Comparison of ENCODE assay signal across 9 mouse cellular contexts in genomic region chr5:105918289-105918688, GRCm38 (mm10). TPM values are rescaled to one million over a fixed set of nuclear protein-coding genes. Genes with fewer than 3 reads are reported as not detected.
DNase-seq lines count a peak whose midpoint lies in the region; ATAC-seq and TF ChIP-seq lines count a peak whose summit lies in the region.
"Had no signal": no experiment of that assay in that cellular context is flagged by ENCODE, and none has a peak within 500 bp of the region (broad histone marks: within the 10 kb centered on the region; RNA-seq: fewer than 3 reads in every experiment).

No protein-coding gene starts in this region.

- POLR2A ChIA-PET in Patski (lab: Charles Lee): interaction anchor here (0.6 kb wide), 1 partner anchor 777 kb away, joined by 3 read pairs; no protein-coding TSS in a partner anchor

- no peaks in the 10 kb centered on the region for H3K9me3 ChIP-seq in hindbrain, postnatal 0 days (ENCODE audit: low read length)
- H3K9me3 ChIP-seq in hindbrain, embryonic 12.5 days (replicated peaks): no peaks in the 10 kb centered on the region
- no peaks in the 10 kb centered on the region for H3K9me3 ChIP-seq in liver, postnatal 0 days (ENCODE audit: low read length)
- H3K9me3 ChIP-seq: lung, embryonic 15.5 days had no signal

- H3K27me3 ChIP-seq in hindbrain, postnatal 0 days (ENCODE audit: insufficient read depth, low read length): no peaks in the 10 kb centered on the region
- no peaks in the 10 kb centered on the region for H3K27me3 ChIP-seq in hindbrain, embryonic 12.5 days
- H3K27me3 ChIP-seq in Patski: no peaks in the 10 kb centered on the region
- H3K27me3 ChIP-seq in liver, postnatal 0 days (ENCODE audit: insufficient read depth, low read length): no peaks in the 10 kb centered on the region
- H3K27me3 ChIP-seq: lung, embryonic 15.5 days had no signal

- no peak for TF ChIP-seq EP300 in liver, postnatal 0 days (IDR thresholded peaks at IDR 0.05; ENCODE audit: low read depth)

- 83% methylated on average over 6 of the region's 6 CpGs for WGBS in hindbrain, postnatal 0 days
- WGBS in hindbrain, embryonic 12.5 days: 87% methylated on average over 6 of the region's 6 CpGs
- WGBS in liver, postnatal 0 days (ENCODE audit: insufficient replicate concordance): 76% methylated on average over 6 of the region's 6 CpGs

- H3K36me3 ChIP-seq in hindbrain, postnatal 0 days (ENCODE audit: insufficient read depth, low read length): peaks cover 19% of the 10 kb centered on the region
- H3K36me3 ChIP-seq in hindbrain, embryonic 12.5 days: peaks cover 46% of the 10 kb centered on the region
- peaks cover 19% of the 10 kb centered on the region for H3K36me3 ChIP-seq in liver, postnatal 0 days (replicated peaks; ENCODE audit: insufficient read depth, low read length)

- DNase-seq in hindbrain, postnatal 0 days (ENCODE audit: low spot score): peak; percentile 23
- DNase-seq in A20 (ENCODE audit: low read depth, low spot score) (peak; percentile 23), Patski (ENCODE audit: low read depth, low spot score) (no peak)
- DNase-seq in liver, postnatal 0 days: peak; percentile 41
- no peak for DNase-seq in layer of hippocampus, postnatal 14 days (ENCODE audit: low spot score in 2 of 2)
- DNase-seq in urinary bladder, postnatal 10 days (ENCODE audit: low spot score): no peak

- no peak overlapping the region for H3K4me3 ChIP-seq in hindbrain, postnatal 0 days (ENCODE audit: low read length)
- H3K4me3 ChIP-seq in hindbrain, embryonic 12.5 days: no peak overlapping the region
- no peak overlapping the region for H3K4me3 ChIP-seq in liver, postnatal 0 days (ENCODE audit: low read depth, low read length)
- H3K4me3 ChIP-seq: lung, embryonic 15.5 days had no signal

- no peaks in the 10 kb centered on the region for H3K4me1 ChIP-seq in hindbrain, postnatal 0 days (ENCODE audit: insufficient read depth, low read length)
- H3K4me1 ChIP-seq in hindbrain, embryonic 12.5 days: peaks cover 9% of the 10 kb centered on the region
- H3K4me1 ChIP-seq in liver, postnatal 0 days (ENCODE audit: insufficient read depth): no peaks in the 10 kb centered on the region
- H3K4me1 ChIP-seq: lung, embryonic 15.5 days had no signal

- no peak for ATAC-seq in hindbrain, postnatal 0 days
- ATAC-seq in hindbrain, embryonic 12.5 days (ENCODE audit: low FRiP score): no peak
- ATAC-seq in Patski: no peak
- no peak for ATAC-seq in liver, postnatal 0 days
- no peak; the same call in 1 of the 2 replicates for ATAC-seq in erythroblast, adult 5-6 weeks (replicated peaks; ENCODE audit: low FRiP score, poor library complexity, severe bottlenecking)

- CTCF ChIA-PET in Patski (lab: Charles Lee): interaction anchor here (1.3 to 1.4 kb wide), 2 partner anchors 9 to 13 kb away, joined by 3 read pairs; no protein-coding TSS in a partner anchor

- H3K4me2 ChIP-seq in hindbrain, postnatal 0 days (ENCODE audit: low read depth, low read length): no peak overlapping the region
- no peak overlapping the region for H3K4me2 ChIP-seq in hindbrain, embryonic 12.5 days (replicated peaks)
- H3K4me2 ChIP-seq in liver, postnatal 0 days (ENCODE audit: low read depth, low read length): no peak overlapping the region
- H3K4me2 ChIP-seq: lung, embryonic 15.5 days had no signal

- in situ Hi-C loops in Patski (cut with MboI; ENCODE audit: low pct_unique_long_range_greater_than_20kb): no loop called here

- peak; percentile 72 for TF ChIP-seq CTCF in hindbrain, postnatal 0 days (IDR thresholded peaks at IDR 0.05; ENCODE audit: low read depth)
- peak; percentile 64 for TF ChIP-seq CTCF in Patski (IDR thresholded peaks at IDR 0.05)
- peak; percentile 75 for TF ChIP-seq CTCF in liver, postnatal 0 days (IDR thresholded peaks at IDR 0.05; ENCODE audit: low read depth)

- H3K9ac ChIP-seq in hindbrain, postnatal 0 days (replicated peaks; ENCODE audit: low read length): no peak overlapping the region
- no peak overlapping the region for H3K9ac ChIP-seq in hindbrain, embryonic 12.5 days
- no peak overlapping the region for H3K9ac ChIP-seq in liver, postnatal 0 days (replicated peaks)
- H3K9ac ChIP-seq: lung, embryonic 15.5 days had no signal

- no peak overlapping the region for H3K27ac ChIP-seq in hindbrain, postnatal 0 days
- no peak overlapping the region for H3K27ac ChIP-seq in hindbrain, embryonic 12.5 days
- H3K27ac ChIP-seq in liver, postnatal 0 days (ENCODE audit: low read depth): no peak overlapping the region
- H3K27ac ChIP-seq: lung, embryonic 15.5 days had no signal

RNA-seq across cellular contexts. Expression of gene Zfp326, which starts 41.9 kb away (rescaled TPM):
- 9.1 and 11.4 TPM in 2 replicates for total RNA-seq in hindbrain, postnatal 0 days (2014; rRNA removed)
- 42.3 and 43.9 TPM in 2 replicates for polyA plus RNA-seq in hindbrain, postnatal 0 days (2015; fragmentation: Nextera tagmentation; extraction: Ambion mirVana)
- 64.7 and 65.6 TPM in 2 replicates for polyA plus RNA-seq in hindbrain, embryonic 12.5 days (2016; fragmentation: Nextera tagmentation; extraction: Ambion mirVana)
- 47.3 TPM for polyA plus RNA-seq in Patski (2021)
- polyA plus RNA-seq in liver, postnatal 0 days (2015; fragmentation: Nextera tagmentation; extraction: Ambion mirVana): 8.9 and 9.0 TPM in 2 replicates
- 4.0 and 5.2 TPM in 2 replicates for total RNA-seq in erythroblast, adult 5-6 weeks (2015; ENCODE audit: low replicate concordance)
- 2.6 and 4.4 TPM in 2 replicates for total RNA-seq in erythroblast, adult 5-6 weeks (2017; ENCODE audit: low replicate concordance)
- total RNA-seq in layer of hippocampus, postnatal 14 days (2021): 10 to 100 TPM; 34.9 to 38.6 TPM

Comparison
In these comparisons a context has a peak if more than half of its experiments do, and no peak if none do; other contexts are left out.
1. DNase-seq: peak in hindbrain, postnatal 0 days (single experiment), A20 (single experiment) and liver, postnatal 0 days (single experiment); none in Patski (single experiment), layer of hippocampus, postnatal 14 days (0 of 2) and urinary bladder, postnatal 10 days (single experiment).
2. Peak in every context shown above with its lines, with median percentiles within 50 percentile points of each other: CTCF ChIP-seq.